Mouse (Mus musculus): ENCODE measurements around the gene Nxt1.

GRCm38 (mm10) chr2:148707202-148707530 is 34.8 kb downstream of the Nxt1 start:
- TF ChIP-seq POLR2A (IDR thresholded peaks at IDR 0.05; ENCODE audit: borderline replicate concordance, extremely low read depth, insufficient read depth, insufficient read length, poor library complexity, severe bottlenecking) (no peak), CTCF (IDR thresholded peaks at IDR 0.05; ENCODE audit: borderline replicate concordance, extremely low read depth, insufficient read depth, insufficient read length) (no peak)

Data from brain, embryonic 14.5 days (tissue).